Mouse (Mus musculus) liver (tissue): ENCODE results near the gene Usp7.
"Not testable (repeated sequence)": the region's sequence is repeated elsewhere in the genome, so short reads cannot be mapped to it uniquely, and the experiment has no call there.

Experiments
- DNase-seq: peaks from one replicate; pipeline ENCODE4 v3.0.0-alpha.2; 2020; ENCODE audit warnings: mixed read lengths

Usp7 gene

DNA sequence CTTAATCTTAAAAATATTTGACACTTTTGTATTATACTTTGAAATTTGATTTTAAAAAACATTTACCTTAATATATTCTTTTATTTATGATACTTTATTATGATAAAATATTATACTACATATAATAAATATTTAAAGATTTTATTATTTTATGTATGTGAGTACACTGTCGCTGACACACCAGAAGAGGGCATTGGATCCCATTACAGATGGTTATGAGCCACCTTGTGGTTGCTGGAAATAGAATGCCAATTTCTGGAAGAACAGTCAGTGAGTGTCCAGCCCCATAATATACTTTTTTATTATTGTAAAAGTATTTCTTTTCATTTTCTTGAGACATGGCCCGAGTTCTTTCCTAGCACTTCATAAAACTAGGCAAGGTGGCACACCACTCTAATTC is 10.4 kb downstream of the Usp7 start:
- DNase-seq = no peak

DNA sequence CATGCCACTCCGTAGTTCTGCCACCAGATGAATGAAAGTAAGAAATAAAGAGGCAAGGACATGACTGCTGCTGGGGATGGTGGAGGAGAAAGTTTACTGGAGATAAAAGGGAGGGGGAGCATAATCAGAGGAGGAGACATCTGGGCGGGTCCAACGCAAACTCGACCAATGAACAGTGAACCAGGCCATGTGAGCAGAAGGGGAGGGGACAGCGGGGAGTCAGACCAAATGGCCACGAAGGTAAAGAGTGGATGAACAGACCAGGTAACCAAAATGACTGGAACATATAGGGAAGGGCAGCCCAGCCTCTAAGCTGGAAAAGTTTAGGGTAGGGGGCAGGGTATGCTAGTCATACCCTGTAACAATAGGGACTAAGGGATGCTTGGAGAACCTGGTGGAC is 10.9 kb downstream of the Usp7 start:
- peak; percentile 55 for DNase-seq

- DNase-seq = no peak
Observed at GRCm38 (mm10) chr16:8780187-8780586, 11.9 kb downstream of the Usp7 start.

GRCm38 (mm10) chr16:8778697-8779096 is 13.4 kb downstream of the Usp7 start:
- DNase-seq = no peak

DNA sequence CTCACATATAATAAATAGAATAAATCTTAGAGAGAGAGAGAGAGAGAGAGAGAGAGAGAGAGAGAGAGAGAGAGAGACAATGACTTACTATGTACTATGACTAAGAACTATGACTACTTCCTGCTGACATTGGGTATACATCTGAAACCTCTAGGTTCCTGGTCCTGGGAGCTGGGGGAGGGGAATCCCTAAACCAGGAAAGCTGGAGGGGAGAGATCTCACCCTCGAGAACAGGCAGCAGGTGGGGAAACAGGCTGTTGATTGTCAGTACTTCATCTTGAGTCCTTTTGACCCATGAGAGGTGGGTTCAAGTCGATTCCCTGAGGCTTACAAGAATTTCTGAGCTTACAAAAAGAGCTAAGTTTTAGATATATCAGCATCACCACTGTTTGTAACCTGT is 14.9 kb downstream of the Usp7 start:
- DNase-seq = no peak

DNA sequence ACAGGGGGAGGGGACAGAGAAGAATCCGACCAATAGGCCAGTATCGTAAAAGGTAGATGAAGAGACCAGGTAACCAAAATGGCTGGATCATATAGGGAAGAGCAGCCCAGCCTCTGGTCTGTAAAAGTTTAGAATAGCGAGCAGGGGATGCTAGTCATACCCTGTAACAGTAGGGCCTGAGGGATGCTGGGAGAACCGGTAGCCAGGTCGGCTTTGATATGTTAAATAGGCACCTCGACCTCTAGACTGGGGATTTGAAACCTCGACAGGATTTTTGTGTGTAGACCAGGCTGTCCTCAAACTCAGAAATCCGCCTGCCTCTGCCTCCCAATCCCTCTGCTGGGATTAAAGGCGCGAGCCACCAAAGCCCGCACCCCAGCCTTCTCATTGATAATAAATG is 15.5 kb downstream of the Usp7 start:
- DNase-seq = no peak

DNA sequence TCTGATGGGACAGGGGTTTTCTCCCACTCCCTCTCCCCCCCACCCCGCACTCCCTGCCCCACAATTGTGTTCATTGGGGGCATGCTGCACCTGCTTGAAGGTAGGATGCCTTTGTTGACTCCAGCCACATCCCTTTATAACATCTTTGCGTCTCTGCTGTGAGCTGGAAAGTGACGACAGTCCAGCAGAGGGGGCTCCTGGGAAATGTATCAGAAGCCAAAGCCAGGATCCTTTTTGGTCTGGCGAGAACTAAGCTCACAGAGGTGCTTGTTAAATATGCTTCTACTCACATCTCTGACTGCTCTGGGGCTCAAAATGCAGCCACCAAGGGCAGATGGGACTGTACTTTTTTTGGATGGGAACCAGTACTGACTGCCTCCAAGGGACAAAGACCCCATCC is 21.0 kb downstream of the Usp7 start:
- peak; percentile 29 for DNase-seq

DNA sequence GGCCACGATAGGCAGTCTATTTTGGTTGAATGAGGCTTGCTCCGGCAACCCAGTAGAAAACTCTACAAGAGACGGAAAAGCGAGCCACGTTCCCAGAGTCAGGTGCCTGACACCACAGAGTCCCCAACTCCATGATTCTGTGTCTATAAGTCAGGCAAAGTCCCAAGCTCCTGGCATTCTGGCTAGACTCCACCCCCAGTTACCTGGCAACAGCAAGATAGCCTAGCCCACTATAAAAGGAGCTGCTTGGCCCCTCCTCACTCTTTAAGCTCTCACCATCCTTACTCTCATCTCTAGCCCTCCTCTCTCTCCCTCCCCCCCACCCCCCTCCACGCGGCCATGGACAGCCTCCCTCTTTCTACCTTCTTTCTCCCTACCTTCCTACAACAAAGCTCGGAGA is 21.8 kb downstream of the Usp7 start:
- DNase-seq = not testable (repeated sequence)

DNA sequence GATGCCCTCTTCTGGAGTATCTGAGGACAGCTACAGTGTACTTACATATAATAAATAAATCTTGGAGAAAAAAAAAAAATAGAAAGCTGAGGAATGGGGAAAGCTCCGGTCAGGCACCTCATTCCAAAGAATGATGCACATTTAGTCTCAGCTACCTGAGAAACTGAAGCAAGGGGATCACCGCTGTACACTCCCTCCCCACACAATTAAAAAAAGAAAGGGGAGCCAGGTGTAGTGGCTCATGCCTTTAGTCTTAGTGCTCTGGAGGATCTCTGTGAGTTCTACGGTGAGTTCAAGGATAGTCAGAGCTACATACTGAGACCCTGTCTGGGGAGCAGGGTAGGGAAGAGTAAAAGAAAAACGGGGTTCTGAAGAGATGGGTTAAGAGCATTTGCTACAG is 22.6 kb downstream of the Usp7 start:
- no peak for DNase-seq

DNA sequence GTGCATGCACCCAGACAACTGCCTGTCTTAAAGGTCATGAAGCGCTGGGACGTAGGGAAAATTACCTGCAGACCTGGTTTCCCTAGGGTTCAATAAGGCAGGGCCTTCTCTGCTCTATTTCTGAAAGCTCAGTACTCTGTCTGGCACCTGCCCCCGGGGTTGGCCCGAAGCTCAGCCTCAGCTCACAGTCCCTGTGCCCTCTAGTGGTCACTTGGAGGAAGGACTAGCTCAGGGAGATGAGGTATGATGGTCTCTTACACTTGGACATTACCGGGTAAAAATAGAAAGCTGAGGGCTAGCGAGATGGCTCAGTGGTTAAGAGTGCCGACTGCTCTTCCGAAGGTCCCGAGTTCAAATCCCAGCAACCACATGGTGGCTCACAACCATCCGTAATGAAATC is 23.0 kb downstream of the Usp7 start:
- peak; percentile 87 for DNase-seq

DNA sequence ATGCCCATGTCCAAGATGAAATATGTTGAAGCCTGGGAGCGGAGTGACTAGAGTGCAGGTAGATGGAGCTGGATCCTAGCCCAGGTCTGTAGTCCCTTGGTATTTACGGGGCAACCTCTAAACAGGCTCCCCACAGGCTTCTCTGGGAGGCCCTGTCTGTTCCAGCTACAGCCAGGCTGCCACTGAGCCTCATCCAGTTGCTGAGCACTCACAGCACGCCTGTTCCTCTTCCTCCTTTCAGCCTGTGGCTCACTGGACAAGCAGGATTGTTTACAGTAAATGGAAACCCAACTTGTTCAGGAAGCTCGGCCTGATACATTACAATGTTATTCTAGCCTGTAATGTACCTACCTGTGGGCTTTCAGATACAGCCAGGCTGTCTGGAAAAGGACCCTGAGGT is 23.5 kb downstream of the Usp7 start:
- DNase-seq = peak; percentile 45

DNA sequence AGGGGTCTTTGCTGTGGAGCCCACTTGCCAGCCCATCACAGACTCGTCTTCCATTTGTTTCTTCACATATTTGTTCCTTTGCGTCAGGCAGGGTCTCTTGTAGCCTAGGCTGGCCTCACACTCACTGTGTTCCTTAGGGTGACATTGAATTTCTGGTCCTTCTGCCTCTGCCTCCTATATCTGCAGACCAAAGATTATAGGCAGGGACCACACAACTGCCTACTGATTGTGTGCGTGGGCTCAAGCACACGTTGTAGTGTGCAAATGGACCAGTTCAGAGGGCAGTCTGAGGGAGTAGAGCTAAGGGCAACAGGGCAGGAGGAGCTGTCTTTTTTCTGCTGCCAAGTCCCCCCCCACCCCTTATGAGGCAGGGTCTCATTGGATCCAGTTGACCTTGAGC is 24.0 kb downstream of the Usp7 start:
- peak; percentile 54 for DNase-seq

- peak; percentile 79 for DNase-seq
Observed at GRCm38 (mm10) chr16:8767133-8768052, 24.7 kb downstream of the Usp7 start.

- DNase-seq = no peak
Observed at GRCm38 (mm10) chr16:8766196-8766595, 25.9 kb downstream of the Usp7 start.

GRCm38 (mm10) chr16:8764124-8764907 is 27.8 kb downstream of the Usp7 start:
- peak; percentile 60 for DNase-seq

DNA sequence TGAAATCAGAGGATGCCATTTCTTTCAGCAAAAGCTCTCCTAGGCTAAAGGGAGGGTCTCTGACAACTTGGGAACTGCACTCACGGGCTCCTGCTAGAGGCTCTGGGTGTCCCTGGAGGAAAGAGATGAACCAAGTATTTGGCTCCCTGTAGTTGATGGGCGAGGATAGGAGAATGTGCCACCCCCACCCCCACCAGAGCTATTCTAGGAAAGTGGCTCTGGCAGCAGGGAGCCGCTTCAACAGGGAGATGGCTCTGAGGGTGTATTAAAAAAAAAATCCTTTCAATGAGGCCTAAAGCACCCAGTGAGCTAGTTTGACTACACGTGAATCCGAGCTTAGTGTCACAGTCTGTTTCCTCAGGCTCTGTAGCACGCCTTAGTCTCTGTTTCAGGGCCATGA is 29.1 kb downstream of the Usp7 start:
- DNase-seq = no peak

DNA sequence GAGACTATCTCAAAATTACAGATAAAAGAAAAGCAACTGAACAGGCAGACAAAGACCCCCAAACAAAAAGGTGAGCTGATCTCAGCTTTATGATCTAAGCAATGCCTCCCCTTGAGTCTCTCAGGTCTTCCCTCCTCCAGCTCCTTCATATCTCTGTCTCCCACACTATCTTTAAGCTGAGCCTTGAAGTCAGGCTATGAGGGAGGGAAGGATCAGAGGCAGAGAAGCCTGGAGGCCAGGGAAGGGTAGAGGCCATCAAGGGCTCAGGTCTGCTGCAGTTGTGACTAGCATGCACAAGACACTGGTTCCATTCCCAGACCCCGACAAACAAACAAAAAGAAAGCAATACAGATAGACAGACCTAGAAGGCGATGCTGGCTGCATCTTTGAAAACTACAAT is 30.2 kb downstream of the Usp7 start:
- peak; percentile 66 for DNase-seq

GRCm38 (mm10) chr16:8761005-8761404 is 31.1 kb downstream of the Usp7 start:
- DNase-seq = peak; percentile 60

DNA sequence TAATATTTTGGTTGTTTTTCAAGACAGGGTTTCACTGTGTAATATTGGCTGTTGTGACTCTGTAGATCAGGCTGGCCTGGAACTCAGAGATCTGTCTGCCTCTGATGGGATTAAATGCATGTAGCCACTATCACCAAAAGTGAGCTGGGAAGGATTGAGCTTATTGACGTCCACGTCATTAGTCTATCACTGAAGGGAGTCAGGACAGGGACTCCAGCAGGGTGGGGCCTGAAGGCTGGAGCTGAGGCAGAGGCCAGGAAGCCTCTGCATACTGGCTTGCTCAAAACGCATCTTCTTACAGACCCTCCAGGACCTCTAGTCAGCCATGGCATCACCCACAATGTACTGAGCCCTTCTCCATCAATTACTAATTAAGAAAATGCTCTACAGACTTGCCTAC is 33.1 kb downstream of the Usp7 start:
- DNase-seq = peak; percentile 66

GRCm38 (mm10) chr16:8758193-8758592 is 33.9 kb downstream of the Usp7 start:
- no peak for DNase-seq

- not testable (repeated sequence) for DNase-seq
Observed at GRCm38 (mm10) chr16:8757586-8757985, 34.5 kb downstream of the Usp7 start.

GRCm38 (mm10) chr16:8752334-8752733 is 39.8 kb downstream of the Usp7 start:
- DNase-seq = peak; percentile 75

GRCm38 (mm10) chr16:8751555-8752235 is 40.4 kb downstream of the Usp7 start:
- DNase-seq = peak; percentile 72
